Mouse (Mus musculus): Measurements from ENCODE around the gene Enc1.
"Not testable (repeated sequence)": the region's sequence is repeated elsewhere in the genome, so short reads cannot be mapped to it uniquely, and the experiment has no call there.

Gene Enc1

GRCm38 (mm10) chr13:97250148-97250547 is 9.2 kb downstream of the Enc1 start:
- in situ Hi-C loops (cut with MboI, MseI): no loop called here

- in situ Hi-C loops (cut with MboI, MseI): no loop called here
Measured at GRCm38 (mm10) chr13:97250551-97251380, 9.9 kb downstream of the Enc1 start.

DNA sequence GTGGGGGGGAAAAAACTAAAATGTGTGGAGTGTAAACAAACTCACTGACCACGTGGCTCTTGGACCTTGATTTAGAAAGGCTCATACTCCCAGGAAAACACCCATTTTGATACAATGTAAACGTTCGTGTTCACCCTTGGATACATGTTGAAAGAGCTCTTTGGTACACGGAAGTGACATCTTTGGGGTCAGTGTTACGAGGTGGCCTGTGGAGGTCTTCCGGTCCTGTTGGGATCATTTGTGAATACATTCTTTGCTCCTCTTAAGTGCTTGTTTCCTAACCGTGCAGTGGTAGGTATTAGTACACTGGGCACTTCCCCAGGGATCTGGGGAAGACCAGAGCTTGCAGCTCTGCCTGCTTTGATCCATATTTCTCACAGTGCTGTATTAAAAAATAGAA is 10.8 kb downstream of the Enc1 start:
- in situ Hi-C loops (cut with MboI, MseI): no loop called here

GRCm38 (mm10) chr13:97252469-97252868 is 11.6 kb downstream of the Enc1 start:
- in situ Hi-C loops (cut with MboI, MseI): no loop called here

DNA sequence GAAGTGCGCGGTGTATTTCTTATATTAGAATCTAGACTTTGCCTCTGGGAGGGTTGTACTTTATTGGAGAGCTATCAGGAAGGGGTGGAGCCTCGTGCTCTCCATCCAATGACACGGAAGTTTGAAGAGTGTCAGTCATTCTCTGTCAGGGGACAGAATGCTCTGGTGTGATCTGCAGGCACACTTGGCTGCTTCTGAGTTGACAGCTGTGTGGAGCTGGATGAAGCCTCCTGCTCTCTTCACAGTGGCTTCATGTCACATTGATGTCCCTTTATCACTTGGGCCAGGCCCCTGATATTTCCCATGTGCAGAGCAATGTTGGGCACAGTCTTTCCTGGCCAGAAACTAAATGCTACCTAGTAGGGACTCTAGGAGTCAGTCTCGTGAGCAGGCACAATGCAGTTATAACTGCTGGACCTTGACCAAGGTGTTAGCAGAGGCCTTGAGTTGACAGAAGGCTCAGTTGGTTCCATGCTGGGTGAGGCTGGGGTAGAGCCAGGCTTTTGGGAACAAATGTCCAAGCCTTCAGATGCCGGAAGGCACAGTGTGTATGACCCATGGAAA is 12.6 kb downstream of the Enc1 start:
- in situ Hi-C loops (cut with MboI, MseI): no loop called here

- in situ Hi-C loops (cut with MboI, MseI): no loop called here
Measured at GRCm38 (mm10) chr13:97253994-97254393, 13.1 kb downstream of the Enc1 start.

DNA sequence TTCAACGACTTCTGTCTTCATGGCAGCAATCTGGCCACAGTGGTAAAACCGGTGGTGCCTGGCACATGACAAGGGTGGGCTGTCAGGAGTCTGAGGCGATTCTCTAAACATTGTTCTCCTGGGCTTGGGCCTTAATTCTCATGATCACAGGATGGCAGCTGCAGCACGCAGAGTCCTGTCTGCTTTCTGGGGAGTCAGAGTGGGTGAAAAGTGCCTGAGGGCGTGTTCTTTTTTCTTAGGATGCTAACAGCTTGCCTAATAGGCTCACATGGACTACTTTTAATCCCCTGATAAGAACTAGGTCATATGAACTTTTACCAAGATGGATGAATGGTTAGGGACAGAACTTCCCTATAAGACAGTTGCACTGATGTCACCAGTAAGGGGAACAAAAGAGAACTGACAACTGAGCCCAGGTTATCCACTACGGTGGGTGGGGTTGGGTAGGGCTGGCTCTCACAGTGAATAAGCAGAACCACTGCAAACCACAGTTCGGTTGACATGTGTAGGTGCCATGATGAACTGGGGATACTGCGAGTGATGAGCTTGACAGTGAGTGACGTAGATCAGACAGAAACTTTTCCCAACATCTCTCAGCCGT is 13.8 kb downstream of the Enc1 start:
- in situ Hi-C loops (cut with MboI, MseI): no loop called here

DNA sequence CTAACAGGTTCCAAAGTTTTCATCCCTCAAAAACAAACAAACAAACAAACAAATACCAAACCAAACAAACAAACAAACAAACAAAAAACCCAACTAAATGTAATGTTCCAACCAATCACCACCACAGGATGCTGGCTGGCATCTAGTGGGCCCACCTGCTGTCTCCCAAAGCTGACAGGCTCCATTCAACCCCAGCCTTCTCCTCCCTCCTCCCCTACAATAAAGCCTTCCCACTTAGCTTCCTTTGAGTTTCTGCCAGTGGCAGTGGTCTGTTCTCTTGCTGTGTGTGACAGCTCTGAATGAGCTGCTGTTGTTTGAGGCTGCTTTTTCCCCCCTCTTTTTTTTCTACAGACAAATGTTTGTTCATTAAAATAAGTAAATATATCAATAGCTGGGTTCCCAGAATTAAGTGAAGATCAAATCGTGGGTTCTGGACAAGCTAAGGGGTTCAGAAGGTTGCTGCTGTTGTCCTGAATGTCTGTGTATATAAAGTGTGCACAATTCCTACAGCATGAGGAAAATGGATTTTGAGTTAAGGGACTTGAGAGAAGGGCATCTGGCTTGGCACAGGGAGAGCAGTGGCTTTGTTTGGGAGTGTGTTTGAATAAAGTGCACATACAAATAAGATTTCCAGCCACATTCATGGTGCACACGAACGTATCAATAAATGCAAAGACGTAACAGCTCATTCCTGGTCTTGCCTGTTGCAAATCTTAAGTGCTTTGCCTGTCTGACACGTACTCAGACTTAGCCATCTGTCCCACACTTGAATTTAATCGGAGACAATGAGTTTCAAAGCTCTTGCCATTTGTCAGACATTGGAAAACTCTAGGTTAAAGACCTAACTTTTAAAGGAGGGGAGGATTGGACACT is 15.3 kb downstream of the Enc1 start:
- in situ Hi-C loops (cut with MboI, MseI): no loop called here

DNA sequence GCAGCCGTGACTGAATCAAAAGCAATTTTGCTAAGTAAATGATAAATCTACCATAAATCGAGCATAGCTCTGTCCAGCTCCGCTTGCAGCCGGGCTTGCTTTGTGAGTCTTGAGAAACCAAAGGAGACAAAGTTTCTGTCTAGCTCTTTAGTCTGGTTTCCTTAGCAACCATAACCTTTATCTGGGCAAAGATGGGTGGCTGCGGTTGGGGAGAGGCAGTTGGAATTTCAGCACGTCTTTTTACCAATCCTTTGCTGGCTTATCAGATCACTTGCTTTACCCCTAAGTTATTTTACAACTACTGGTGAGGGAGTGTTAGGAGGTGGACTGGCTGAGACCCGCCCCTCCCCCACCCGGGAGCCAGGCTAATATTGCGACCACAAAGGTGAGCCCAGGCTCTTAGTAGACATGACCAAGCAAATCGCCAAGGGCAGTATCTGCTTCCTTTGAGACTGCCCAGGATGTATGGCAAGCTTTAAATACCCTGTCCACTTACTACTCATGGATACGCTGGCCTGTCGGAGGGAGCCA is 16.0 kb downstream of the Enc1 start:
- in situ Hi-C loops (cut with MboI, MseI): no loop called here

DNA sequence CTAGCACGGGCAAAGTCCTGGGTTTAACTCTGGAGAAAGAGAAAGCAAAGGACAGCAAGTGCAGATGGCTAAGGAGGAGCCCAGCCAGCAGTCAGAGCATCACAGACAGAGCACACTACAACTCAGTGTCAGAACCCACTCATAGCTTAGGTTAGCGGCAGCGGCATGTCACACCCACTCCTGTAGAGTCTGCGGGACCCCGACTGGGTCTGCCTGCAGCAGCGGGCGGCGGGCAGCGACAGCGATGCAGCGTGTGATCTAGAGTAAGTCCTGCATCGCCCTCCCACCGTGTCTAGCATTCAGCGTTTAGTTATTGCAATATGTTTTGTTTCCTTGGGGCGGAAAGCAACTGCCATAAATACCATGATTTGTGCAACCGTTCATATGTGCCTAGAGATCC is 18.4 kb downstream of the Enc1 start:
- in situ Hi-C loops (cut with MboI, MseI): no loop called here

DNA sequence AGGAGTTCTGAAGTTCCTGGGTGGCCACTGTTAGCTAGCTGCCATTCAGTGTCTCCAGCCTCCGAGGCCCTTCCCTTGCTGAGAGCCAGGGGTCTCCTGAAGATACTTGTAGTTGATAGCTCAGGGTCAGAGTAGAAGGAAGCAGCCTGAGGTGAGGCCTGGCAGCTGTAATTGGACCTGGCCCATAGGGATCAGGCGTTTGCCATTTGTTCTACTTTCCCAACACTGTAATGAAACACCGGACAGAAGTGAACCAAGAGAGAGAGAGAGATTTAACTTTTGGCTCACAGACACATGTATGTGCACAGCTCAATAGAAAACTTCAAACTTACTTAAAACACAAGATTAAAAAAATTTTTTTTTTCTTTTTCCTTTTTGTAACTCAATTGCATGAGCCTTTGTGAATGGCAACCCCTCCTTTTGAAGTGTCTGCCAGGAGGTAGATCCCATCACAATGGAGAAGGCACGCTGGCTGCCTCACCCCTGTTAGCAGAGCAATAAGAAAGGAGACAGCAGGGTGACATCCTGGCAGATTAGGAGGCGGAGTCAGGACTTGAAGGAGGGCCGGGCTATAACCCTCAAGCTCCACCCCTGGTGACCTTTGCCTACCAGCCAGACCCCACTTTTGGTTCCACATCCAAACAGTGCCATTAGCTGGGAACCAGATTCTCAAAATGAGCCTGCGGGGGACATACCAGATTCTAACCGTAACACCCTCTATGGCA is 19.7 kb downstream of the Enc1 start:
- in situ Hi-C loops (cut with MboI, MseI): no loop called here

DNA sequence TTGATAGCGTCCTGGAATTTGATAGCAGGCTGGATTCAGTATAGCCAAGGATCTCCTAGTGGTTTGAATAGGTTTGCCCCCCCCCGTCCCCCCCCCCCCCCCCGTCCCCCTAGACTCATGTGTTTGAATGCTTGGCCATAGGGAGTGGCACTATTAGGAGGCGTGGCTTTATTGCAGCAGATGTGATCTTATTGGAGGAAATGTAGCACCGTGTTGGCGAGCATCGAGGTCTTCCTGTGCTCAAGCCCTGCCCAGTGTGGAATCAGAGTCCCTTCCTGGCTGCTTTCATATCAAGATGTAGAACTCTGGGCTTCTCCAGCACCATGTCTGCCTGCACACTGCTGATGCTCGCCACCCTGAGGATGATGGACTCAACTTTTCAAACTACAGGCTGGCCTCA is 20.6 kb downstream of the Enc1 start:
- in situ Hi-C loops (cut with MboI, MseI): no loop called here

DNA sequence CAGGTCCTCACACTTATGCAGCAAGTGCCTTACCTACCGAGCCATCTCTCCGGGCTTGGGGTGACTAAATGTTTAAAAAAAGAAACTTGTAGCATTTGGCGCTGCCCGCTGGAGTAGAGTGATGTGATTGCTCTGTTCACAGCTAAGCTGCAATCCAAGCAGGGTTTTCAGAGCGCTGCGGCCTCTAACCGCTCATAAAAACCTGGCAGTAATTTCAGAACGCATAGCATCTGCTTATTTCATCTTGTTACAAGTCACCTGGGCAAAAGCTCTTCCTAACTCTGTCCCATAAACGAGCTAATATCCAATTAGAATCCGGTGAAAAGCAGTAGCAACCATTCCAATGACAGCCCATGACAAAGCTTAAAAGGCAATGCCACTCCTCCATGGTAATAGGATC is 21.8 kb downstream of the Enc1 start:
- in situ Hi-C loops (cut with MboI, MseI): no loop called here

DNA sequence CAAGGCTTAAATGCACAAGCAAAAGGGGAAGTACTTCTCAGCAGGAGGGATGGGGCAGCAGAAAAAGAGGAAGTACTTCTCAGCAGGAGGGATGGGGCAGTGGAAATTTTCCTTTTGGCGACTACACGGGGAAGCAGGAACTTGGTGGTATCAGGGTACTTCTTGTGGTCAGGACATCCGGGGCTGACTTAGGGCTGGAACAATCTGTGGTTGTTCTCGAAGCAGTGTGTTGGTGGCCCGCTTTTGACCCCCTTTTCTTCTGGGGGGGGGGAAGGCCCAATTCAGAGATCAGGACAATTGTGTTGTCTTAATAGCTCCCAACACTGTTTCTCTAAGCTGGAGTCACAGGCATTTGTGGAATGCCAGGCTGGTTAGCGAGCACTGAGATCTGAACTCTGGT is 24.6 kb downstream of the Enc1 start:
- in situ Hi-C loops (cut with MboI, MseI): not testable (repeated sequence)

DNA sequence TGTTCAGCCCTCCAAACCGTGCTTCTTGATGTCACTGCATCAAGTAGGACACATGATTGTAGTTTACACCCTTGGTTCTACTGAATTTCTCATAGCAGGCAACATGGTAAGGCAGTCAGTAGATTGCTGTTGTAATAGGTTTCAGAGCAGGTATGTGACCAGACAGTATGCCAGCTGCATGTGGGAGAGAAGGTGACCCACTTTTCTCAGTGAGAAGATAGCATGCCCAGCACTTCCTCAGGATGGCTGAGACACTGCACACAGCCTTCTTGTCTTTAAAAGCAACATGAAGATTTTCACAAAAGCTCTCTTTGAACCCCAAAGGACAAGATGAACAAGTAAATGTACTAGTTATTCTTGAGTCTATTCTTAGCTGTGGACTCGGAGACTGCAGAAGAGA is 29.8 kb downstream of the Enc1 start:
- in situ Hi-C loops (cut with MboI, MseI): no loop called here

DNA sequence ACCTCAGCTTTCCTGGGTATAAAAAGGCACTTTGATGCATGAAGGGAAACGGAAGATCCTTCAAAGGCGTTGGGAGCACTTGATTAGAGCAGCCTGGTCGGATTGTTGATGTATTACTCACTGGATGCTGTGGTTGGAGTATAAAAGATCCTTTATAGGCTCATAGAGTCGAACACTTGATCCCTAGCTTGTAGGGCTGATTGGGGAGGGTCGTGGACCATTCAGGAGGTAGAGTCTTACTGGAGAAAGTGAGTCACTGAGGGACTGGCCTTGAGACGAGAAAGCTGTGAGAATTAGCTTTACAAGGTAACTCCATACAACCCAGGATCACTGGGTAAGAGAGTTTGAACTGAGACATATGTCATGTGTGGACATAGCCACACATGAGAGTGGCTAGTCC is 30.7 kb downstream of the Enc1 start:
- in situ Hi-C loops (cut with MboI, MseI): no loop called here

DNA sequence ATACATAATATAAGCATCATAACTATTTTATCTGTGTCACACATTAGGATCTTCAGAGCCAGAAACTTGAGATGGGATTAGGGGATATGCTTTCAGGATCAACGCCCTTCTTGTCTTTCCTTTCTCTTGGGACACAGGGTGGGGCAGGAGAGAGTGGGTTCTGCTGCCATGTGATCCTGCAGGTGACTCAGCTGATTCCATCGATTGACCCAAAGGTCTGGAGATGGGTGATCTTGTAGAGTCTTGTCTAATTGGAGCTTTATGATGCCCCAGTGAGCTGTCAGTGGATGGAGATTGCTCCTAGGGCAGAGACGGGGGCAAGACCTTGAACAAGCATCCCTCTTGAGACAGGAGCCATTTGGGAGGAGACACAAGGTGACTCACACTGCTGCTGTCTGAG is 33.9 kb downstream of the Enc1 start:
- in situ Hi-C loops (cut with MboI, MseI): no loop called here

- in situ Hi-C loops (cut with MboI, MseI): no loop called here
Measured at GRCm38 (mm10) chr13:97275482-97275881, 34.6 kb downstream of the Enc1 start.

DNA sequence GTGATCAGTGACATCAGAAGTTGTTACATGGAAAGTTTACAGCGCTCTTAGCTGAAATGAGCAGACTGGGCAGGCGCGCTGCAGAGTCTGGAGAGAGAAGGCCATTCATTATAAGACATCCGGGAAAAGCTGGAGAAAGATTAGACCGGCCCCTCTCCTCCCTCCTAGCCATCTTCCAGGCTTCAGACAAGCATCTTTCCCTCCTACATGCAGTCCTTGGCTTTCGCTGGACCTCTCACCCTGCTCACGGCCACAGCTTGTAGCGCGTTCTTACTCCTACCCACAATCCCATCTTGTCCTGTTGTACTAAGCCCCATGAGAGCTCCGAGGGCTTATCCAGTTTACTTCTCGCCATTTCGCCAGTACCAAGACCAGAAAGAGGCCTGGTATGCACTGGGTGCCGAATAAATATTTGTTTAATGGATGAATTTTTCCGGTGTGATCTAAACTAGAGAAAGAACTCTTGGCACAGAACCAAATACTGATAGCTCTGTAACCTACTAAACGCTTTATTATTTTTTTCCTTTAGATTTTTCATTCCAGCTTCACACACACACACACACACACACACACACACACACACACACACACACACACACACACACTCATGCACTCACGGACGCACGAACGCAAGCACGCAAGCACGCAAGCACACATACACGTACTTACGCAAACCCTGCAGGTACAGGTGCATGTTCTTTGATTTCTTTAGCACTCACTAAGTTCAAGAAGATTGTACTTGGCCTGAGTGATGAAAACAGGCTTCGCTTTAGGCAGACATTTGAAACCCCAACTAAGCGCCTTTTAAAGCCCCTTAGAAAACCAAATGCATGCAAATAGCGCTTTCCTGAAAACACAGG is 41.4 kb downstream of the Enc1 start:
- in situ Hi-C loops (cut with MboI, MseI): no loop called here

GRCm38 (mm10) chr13:97282911-97283281 is 42.0 kb downstream of the Enc1 start:
- in situ Hi-C loops (cut with MboI, MseI): no loop called here

All from T-helper 17 cell (primary cell).